Mouse (Mus musculus) T-helper 17 cell (primary cell): ENCODE results near the gene Lrch3.
"Not testable (repeated sequence)": the region's sequence is repeated elsewhere in the genome, so short reads cannot be mapped to it uniquely, and the experiment has no call there.

Experiments
- in situ Hi-C, 2 experiments: fragments of 300-600 bp; cut with MboI, MseI; formaldehyde crosslinking; loops; 1 replicate in 1 of 2; 2 replicates in 1 of 2; pipeline ENCODE4 v1.15.1; 2025; ENCODE audit warnings: high pct_unique_total_duplicates in 2 of 2

Lrch3 gene

DNA sequence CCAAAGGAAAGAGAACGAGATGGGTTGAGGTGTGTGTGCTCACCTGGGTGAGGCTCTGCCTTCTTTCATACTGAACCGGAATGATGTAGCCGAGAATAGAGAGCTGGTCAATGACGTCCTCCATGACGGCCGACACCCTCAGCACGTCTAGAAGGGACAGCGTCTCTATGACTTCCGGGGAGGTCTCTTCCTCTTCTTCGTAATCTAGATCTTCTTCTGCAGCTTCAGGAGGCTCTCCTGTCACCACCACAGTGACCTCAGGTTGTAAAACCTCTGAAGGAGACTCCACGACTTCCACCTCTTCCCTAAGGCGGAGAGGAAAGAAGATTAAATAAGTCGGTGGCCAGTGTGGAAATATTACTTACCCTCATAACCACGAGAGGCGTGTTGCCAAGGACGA, 135.9 kb downstream of the Lrch3 start:
- in situ Hi-C loops, result no loop called here

DNA sequence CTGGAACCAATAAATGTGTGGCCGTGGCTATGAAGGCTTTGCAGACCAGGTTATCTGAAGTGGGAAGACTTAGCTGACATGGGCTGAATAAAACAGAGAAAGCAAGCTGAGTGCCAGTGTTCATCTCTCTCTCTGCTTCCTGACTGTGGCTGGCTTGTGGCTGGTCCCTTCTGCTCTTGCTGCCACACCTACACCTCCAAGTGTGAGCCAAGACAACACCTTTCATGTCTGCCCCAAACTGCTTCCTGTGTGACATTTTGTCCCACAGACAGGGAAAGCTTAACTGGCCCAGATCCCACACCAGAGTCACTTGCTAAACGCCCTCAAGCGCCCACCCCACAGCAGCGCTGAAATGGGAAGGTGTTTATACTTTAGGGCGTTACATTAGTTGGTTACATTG, 139.2 kb downstream of the Lrch3 start:
- in situ Hi-C loops, result no loop called here

DNA sequence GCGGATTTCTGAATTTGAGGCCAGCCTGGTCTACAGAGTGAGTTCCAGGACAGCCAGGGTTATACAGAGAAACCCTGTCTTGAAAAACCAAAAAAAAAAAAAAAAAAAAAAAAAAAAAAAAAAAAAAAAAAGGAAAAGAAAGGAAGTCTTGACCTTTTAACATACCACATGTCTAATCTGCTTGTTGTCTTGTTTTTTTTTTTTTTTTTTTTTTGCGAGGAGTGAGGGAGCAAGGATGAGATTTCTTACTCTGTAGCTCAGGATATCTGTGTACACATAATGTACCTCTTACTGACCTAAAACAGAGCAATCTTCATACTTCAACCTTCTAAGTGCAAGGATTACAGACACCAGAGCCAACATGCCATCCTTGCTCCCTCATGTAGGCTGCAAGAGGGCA, 141.0 kb downstream of the Lrch3 start:
- in situ Hi-C loops, result not testable (repeated sequence)

DNA sequence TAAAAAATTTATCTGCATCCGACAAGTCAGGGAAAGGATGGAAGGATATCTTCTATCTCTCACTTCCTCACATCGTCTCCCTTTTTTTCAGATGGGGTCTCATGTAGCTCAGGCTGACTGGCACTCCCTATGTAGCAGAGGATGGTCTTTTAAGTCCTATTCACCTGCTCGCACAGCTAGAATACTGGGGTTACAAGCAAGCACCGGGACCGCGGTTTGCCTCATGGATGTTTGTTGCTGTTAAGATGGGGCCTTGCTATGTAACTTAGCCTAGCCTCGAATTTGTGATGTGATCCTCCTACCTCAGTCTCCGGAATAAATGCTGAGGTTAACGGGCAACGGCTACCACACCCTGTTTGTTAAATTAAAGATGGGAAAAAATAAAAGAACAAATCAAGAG, 141.8 kb downstream of the Lrch3 start:
- in situ Hi-C loops, result no loop called here

DNA sequence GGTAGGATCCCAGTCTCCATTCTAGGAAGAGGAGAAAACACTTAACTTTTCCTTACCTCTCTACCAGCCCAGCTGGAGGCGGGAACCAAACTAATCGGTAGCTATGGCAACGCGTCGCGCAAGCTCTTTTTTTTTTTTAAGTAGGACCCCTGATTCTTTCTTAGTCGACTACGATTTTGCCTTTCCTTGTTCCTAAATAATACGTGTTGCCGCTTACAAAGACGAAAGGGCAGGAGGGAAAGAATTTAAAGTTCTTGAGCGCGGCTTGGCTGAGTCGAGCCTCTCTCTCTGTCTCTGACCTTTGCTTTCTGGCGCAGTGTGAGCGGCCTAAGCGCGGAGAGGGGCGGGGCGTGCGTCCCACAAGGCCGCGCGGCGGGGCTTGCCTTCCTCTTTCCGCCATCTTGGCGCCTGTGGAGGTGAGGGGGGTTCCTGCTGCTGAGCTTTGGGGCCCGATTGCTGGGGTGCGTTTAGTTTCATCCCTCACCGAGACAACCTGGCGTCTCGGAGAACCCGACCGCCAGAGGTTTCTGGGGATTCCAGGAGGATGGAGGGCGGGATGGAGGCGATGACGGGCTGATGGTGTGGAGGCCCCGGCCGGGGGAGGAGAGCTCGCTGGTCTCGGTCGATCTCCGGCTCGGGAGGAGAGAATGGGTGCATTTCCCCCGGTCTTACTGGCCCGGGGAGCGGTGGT, 142.3 kb downstream of the Lrch3 start, which contains the start of the genes Iqcg and Rpl35a:
Iqcg (minus strand) TSS at position 124 of the 691 bp plus-strand sequence.
Rpl35a (plus strand) TSS at position 359 of the 691 bp plus-strand sequence.
- in situ Hi-C loops, result no loop called here

DNA sequence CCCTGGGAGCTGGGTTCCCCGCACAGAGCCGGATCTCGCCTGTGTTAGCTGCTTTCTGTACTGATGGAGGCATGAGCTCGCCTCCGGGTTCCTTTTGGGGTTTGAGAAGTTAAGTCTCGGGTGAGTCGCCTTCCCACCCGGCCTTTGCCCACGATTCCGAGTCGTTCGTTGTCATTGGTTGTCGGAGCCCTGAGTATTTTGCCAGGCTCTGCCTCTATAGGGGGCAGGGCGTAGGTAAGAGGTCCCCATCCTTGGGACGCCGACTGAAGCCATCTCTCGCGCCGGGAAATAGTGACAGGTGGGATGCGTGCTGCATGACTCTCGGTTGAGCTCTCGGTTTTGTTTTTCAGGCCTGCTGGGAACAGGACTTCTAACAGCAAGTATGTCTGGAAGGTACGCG, 142.9 kb downstream of the Lrch3 start:
- in situ Hi-C loops, result no loop called here

DNA sequence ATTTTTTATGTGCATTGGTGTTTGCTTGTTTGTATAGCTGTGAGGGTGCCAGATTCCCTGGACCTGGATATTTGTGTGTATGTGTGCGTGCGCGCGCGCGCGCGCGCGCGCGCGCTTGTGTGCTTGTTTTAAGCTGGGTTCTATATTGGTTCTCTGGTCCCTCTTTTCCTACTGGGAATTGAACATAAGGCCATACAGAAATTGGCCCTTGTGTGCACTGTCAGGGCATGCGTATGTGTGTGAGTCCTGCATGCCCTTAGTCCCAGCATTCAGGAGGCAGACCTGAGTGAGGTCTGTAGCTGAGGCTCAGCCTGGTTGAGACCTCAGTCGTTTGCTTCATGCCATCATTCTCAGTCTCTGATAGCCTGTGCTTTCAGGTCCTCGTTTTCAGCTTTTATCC, 144.1 kb downstream of the Lrch3 start:
- in situ Hi-C loops, result no loop called here

DNA sequence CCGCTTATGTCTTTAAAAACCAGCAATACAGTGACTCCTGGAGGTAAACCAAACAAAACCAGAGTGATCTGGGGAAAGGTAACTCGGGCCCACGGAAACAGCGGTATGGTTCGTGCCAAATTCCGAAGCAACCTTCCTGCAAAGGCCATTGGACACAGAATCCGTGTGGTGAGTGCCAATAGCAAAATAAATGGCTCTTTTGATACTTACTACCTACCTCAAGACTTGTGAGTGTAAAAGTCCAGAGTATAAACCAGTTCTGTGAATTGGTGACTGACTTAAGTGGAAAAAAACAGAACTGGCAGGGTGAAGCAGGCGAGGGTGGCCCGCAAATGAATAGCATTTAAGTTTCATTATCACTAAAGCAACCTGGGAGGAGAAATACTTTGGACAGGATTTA, 144.8 kb downstream of the Lrch3 start:
- in situ Hi-C loops, result not testable (repeated sequence)

DNA sequence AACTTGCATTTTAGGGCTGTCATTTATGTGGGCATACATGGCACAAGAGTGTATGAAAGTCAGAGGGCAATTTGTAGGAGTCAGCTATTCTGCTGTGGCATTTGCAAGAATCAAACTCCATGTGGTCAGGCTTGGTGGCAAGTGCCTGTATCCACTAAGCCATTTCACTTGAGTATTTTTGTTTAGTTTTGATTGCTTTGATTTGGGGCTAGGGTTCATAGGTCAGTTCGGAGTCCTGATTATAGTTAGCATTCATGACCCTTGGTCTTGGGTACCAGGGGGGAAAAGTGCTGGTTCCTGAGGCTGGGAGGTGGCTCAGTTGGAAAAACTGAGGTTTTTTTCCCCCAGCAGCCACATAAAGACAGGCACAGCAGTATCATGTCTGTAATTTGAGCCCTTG, 145.6 kb downstream of the Lrch3 start:
- in situ Hi-C loops, result no loop called here

DNA sequence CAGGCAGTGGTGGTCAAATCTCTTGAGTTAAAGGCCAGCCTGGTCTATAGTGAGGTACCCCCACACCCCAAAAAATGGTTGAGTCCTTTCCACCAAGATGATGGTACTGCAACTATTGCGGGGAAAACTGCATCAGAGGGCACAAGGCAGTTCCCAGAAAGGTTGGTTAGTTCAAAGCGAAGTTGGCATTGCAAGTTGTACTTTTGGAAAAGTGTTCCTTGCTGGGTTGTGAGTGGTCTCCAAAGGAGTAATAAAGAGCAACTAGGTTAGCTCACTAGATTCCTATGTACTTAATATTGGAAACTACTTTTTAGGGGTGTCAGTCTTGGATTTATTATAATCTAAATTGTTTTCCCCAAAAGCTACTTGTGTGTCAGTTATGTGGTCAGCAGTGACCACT, 147.0 kb downstream of the Lrch3 start:
- in situ Hi-C loops, result loop anchor here in 1 of 2 experiments (10.0 kb wide), 1 partner anchor 1976 kb away; the partner anchor contains the start of gene Xxylt1

DNA sequence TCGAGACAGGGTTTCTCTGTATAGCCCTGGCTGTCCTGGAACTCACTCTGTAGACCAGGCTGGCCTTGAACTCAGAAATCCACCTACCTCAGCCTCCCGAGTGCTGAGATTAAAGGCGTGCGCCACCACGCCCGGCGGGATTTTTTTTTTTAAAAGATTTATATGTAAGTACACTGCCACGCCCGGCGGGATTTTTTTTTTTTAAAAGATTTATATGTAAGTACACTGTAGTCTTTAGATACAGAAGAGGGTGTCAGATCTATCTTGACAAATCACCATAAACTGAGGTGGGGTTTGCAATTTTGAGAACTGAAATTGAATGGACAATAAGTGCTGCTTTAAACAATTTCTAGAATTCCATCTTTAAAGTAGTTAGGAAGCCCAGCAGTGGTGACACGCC, 147.5 kb downstream of the Lrch3 start:
- in situ Hi-C loops, result loop anchor here in 1 of 2 experiments (10.0 kb wide), 1 partner anchor 1977 kb away; the partner anchor contains the start of gene Xxylt1

DNA sequence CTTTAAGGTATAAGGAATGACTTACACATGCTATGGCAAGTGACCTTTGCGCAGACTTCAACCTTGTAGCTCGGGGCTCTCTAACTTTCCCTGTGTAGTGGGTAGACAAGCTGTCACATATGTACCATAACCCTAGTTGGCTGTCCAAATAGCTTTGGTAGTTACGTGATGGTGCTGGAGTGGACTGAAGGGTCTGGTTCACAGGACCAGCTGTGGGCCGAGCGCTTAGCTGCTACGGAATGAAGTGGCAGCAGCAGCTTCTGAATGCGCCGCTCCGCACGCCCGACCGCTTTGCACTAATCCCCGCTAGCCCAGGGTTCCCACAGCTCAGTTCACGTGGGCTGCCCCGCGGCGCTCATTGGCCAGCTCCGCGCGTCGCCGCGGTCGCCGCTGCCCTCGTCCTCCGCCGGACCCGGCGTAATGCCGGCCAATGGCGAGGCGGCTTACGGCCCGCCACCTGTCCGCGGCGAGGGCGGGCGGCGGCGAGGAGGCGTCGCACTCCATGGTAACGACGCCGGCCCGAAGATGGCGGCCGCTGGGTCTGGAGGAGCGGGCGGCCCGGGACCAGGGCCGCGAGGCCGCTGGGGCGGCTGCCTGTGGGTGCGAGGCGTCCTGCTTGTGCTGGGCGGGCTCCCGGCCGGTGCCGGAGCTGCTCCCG, 148.3 kb downstream of the Lrch3 start, which contains the start of gene Lmln:
Lmln (plus strand) TSS at position 498 of the 658 bp plus-strand sequence.
- in situ Hi-C loops, result loop anchor here in 1 of 2 experiments (10.0 kb wide), 1 partner anchor 1977 kb away; the partner anchor contains the start of gene Xxylt1

DNA sequence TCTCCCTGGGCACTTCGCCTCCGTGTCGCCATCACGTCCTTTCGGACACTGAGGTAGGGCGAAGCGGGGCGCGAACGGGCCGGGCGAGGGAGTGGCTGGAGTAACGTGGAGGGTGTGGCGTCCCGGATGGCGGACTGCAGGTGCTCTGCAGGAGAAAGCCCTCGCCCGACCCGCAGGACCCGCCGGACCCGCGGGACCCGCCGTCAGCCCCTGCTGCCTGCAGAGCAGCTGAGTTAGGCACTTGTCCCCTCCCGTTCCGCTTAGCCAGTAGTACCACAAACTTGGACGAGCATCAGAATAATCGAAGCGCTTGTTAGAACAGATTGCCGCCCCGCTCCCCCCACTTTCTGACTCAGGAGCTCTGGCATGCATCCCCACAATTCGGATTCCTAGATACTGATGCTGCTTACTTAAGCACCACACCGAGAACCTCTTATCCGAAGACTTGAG, 148.8 kb downstream of the Lrch3 start:
- in situ Hi-C loops, result loop anchor here in 1 of 2 experiments (10.0 kb wide), 1 partner anchor 1978 kb away; the partner anchor contains the start of gene Xxylt1

DNA sequence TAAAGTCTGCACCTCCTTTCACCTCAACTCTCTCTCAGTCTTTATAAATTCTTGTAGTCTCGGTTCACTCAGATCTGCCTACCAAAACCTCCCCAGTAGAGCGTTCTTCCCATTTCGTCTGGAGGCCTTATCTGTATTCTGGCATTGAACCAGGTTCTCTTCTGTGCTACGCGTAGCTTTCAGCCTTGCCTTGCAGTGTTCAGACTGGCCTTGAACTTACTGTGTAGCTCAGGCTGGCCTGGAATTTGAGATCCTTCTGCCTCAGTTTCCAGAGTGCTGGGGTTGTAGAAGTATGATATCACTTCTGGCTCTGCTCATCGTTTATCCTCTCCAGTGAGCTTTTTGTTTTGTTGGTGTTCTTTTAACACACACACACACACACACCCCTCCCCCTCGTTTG, 149.4 kb downstream of the Lrch3 start:
- in situ Hi-C loops, result loop anchor here in 1 of 2 experiments (10.0 kb wide), 1 partner anchor 1978 kb away; the partner anchor contains the start of gene Xxylt1

DNA sequence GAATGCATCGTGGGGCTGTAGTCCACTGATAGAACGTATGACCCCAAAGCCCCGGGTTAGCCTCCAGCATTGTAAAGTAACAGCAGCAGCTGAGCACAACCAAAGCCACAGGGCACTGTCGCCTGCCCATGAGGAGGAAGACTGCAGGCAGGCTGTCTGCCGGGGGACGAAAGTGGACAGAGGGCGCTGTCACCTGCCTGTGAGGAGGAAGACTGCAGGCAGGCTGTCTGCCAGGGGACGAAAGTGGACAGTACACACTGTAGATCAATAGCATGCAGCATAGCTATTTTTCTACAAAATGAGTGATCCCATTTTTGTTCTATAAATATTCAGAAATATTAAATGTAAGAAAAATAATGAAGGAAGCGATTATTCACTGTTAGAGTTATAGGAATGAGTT, 150.7 kb downstream of the Lrch3 start:
- in situ Hi-C loops, result loop anchor here (5.0 to 10.0 kb wide), 2 partner anchors 1977 to 1980 kb away; partner anchors contain the start of gene Xxylt1 (in 1 of the 2)
